Mouse (Mus musculus) midbrain, embryonic 15.5 days (tissue): ENCODE results near the gene Isx. TPM values are rescaled to one million over a fixed set of nuclear protein-coding genes. Genes with fewer than 3 reads are reported as not detected.

ENCODE experiments used
- polyA plus RNA-seq: library from polyadenylated mRNA; unstranded; fragments of >200 nt; fragmentation: Nextera tagmentation; extraction: Ambion mirVana; gene quantifications from 2 replicates; pipeline ENCODE4 v1.2.1, GENCODE M21; 2015

Gene Isx
- polyA plus RNA-seq, 1 experiment from 2014 or later: not detected

Other genes starting within 250 kb of the Isx start
- gene Hmgxb4, start 120.2 kb downstream of the Isx start, polyA plus RNA-seq: 41.5 and 44.4 TPM in 2 replicates
- gene Tom1, start 160.5 kb downstream of the Isx start, polyA plus RNA-seq: 32.0 and 34.3 TPM in 2 replicates
- 11.6 and 14.2 TPM in 2 replicates for gene Hmox1, start 220.4 kb downstream of the Isx start, polyA plus RNA-seq
- 34.0 and 34.2 TPM in 2 replicates for gene Mcm5, start 236.4 kb downstream of the Isx start, polyA plus RNA-seq